Mouse (Mus musculus): Measurements from ENCODE around the gene Lzts2. TPM values are rescaled to one million over a fixed set of nuclear protein-coding genes. Genes with fewer than 3 reads are reported as not detected.

The Lzts2 gene
- total RNA-seq, 2 experiments from 2014 or later, result 19.2 to 22.9 TPM

Other genes with a start within 250 kb of the Lzts2 start
- 10 to 100 TPM; 11.1 to 11.7 TPM for gene Slf2, start 83.3 kb upstream of the Lzts2 start, total RNA-seq (2021)
- under 1 TPM; 0.19 to 0.33 TPM for gene Sema4g, start 25.3 kb upstream of the Lzts2 start, total RNA-seq (2021)
- 10 to 100 TPM; 16.2 to 16.6 TPM for gene Twnk, start 8.8 kb upstream of the Lzts2 start, total RNA-seq (2021)
- gene Mrpl43, start 8.0 kb upstream of the Lzts2 start, total RNA-seq (2021), result 10 to 100 TPM; 32.8 to 36.4 TPM
- 1 to 10 TPM; 5.4 to 5.9 TPM for gene Pdzd7, start 31.3 kb downstream of the Lzts2 start, total RNA-seq (2021)
- 10 to 100 TPM; 20.7 to 22.5 TPM for gene Sfxn3, start 33.1 kb downstream of the Lzts2 start, total RNA-seq (2021)
- gene Kazald1, start 60.8 kb downstream of the Lzts2 start, total RNA-seq (2021), result 1 to 10 TPM; 5.4 to 6.3 TPM
- gene Tlx1, start 136.3 kb downstream of the Lzts2 start, total RNA-seq (2021), result not detected
- 10 to 100 TPM; 34.0 to 41.1 TPM for gene Lbx1, start 221.4 kb downstream of the Lzts2 start, total RNA-seq (2021)

Measured in gastrocnemius, postnatal 25 days (tissue).